Mouse (Mus musculus) heart, postnatal 0 days (tissue): ENCODE results near the gene Gpr45.

Source experiments
- CTCF ChIP-seq: IDR thresholded peaks from 2 replicates; pipeline ENCODE4 v1.5.1; 2016; ENCODE audit warnings: antibody characterized with exemption, control low read depth, low read depth
- EP300 ChIP-seq: IDR thresholded peaks from 2 replicates; pipeline ENCODE4 v1.6.1; 2016; ENCODE audit warnings: antibody characterized with exemption, low read depth

DNA sequence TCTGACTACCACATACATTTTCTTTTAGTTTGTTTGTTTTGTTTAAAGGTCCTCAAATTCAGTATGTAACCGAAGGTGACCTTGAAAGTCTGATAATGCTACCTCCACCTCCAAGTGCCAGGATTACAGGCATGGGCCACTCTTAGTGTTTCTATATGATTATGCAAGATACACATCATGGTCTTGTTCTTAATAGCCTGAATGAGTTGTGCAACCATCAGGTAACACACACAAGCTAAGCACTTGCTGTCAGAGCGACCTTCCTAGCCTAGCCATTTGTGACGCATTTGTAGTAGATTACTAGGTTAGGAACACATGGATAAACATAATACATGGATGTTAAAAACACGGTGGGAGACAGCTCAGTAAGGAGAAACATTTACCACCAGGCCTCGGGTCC lies 130.3 kb downstream of the Gpr45 start:
- no peak for TF ChIP-seq CTCF
- TF ChIP-seq EP300: no peak
